Mouse (Mus musculus) G1E (cell line): Measurements from ENCODE around the gene M1ap. TPM values are rescaled to one million over a fixed set of nuclear protein-coding genes. Genes with fewer than 3 reads are reported as not detected.
A peak's percentile ranks its signal among the peaks of the same experiment; 100 is the strongest.

Experiments used
- ATAC-seq: 2 replicates; pipeline ENCODE4 v1.8.0; 2016; ENCODE audit warnings: mild to moderate bottlenecking; ENCODE audit not compliant: insufficient number of reproducible peaks, poor library complexity, low FRiP score, severe bottlenecking; ENCODE audit errors: extremely low read depth
- DNase-seq: peaks from one replicate; pipeline ENCODE4 v3.0.0; 2012; ENCODE audit warnings: low spot score
- H3K27me3 ChIP-seq: 2 replicates; pipeline ENCODE4 v1.6.1; 2012; ENCODE audit warnings: mild to moderate bottlenecking, low read length, inconsistent platforms; ENCODE audit not compliant: insufficient read depth
- H3K36me3 ChIP-seq: replicated peaks from 2 replicates; pipeline ENCODE3; 2012; ENCODE audit warnings: mild to moderate bottlenecking, inconsistent platforms
- H3K4me1 ChIP-seq: 2 replicates; pipeline ENCODE4 v1.6.1; 2012; ENCODE audit warnings: low read depth, low read length, inconsistent platforms, mixed read lengths; ENCODE audit not compliant: insufficient read depth
- H3K4me3 ChIP-seq: 2 replicates; pipeline ENCODE4 v1.5.1; 2012; ENCODE audit warnings: low read depth, mild to moderate bottlenecking, inconsistent platforms, low read length, moderate library complexity, mixed read lengths
- H3K9me3 ChIP-seq: replicated peaks from 2 replicates; pipeline ENCODE4 v1.6.1; 2012; ENCODE audit warnings: inconsistent platforms
- CTCF ChIP-seq: IDR thresholded peaks from 2 replicates; pipeline ENCODE4 v1.5.1; 2012; ENCODE audit warnings: low read depth, low read length, inconsistent platforms, mixed read lengths
- GATA1 ChIP-seq: IDR thresholded peaks from 2 replicates; pipeline ENCODE4 v1.6.1; 2012; ENCODE audit warnings: borderline replicate concordance, low read length, inconsistent platforms, mixed read lengths
- GATA2 ChIP-seq: IDR thresholded peaks from 2 replicates; pipeline ENCODE4 v1.6.1; 2012; ENCODE audit warnings: low read depth, low read length, inconsistent platforms, borderline replicate concordance
- POLR2AphosphoS5 ChIP-seq: IDR thresholded peaks from 2 replicates; pipeline ENCODE4 v1.6.1; 2012; ENCODE audit warnings: low read depth, low read length, inconsistent platforms; ENCODE audit not compliant: insufficient replicate concordance
- TAL1 ChIP-seq: conservative IDR thresholded peaks from 2 replicates; pipeline ENCODE4 v1.6.1; 2012; ENCODE audit warnings: low read depth, low read length, inconsistent platforms, mixed read lengths
- polyA plus RNA-seq: library from polyadenylated mRNA; stranded (reverse); fragments of >175 nt; gene quantifications from 2 replicates; pipeline ENCODE4 v1.2.3, GENCODE M21; 2012
- total RNA-seq, 2 experiments: library from RNA; stranded (forward) in 1 of 2; stranded (reverse) in 1 of 2; fragments of 200-1000 nt in 1 of 2; fragments of >200 nt in 1 of 2; fragmentation: Nextera tagmentation in 1 of 2; gene quantifications; 2 replicates each; pipeline ENCODE4 v1.2.3; 2014 to 2017

M1ap gene
- total RNA-seq (2014; fragmentation: Nextera tagmentation) = 6.7 and 12.3 TPM in 2 replicates
- 3.3 and 3.5 TPM in 2 replicates for total RNA-seq (2017)
- polyA plus RNA-seq = 7.4 and 8.2 TPM in 2 replicates

- H3K9me3 ChIP-seq = no peaks in the 10 kb centered on the region
These were observed at the start of gene M1ap for GRCm38 (mm10) chr6:82946651-82947050. Gene M1ap, plus strand, starts transcription at chr6:82946902.

GRCm38 (mm10) chr6:82897311-82897710, 49.4 kb upstream of the M1ap start:
- ATAC-seq = no peak
- Histone ChIP-seq H3K4me3 (no peak overlapping the region), H3K36me3 (no peaks in the 10 kb centered on the region), H3K9me3 (no peaks in the 10 kb centered on the region), H3K27me3 (peaks cover 23% of the 10 kb centered on the region), H3K4me1 (no peaks in the 10 kb centered on the region)
- no peak for DNase-seq
- no peak for TF ChIP-seq GATA1
- no peak for TF ChIP-seq TAL1
- TF ChIP-seq POLR2AphosphoS5 = no peak
- no peak for TF ChIP-seq CTCF
- no peak for TF ChIP-seq GATA2

More at GRCm38 (mm10) chr6:82946651-82947050, at the start of gene M1ap:
- Histone ChIP-seq H3K4me1 (no peaks in the 10 kb centered on the region), H3K27me3 (peaks cover 7% of the 10 kb centered on the region), H3K4me3 (no peak within 1 kb of the TSS), H3K36me3 (no peaks in the 10 kb centered on the region)
- DNase-seq (no peak), ATAC-seq (no peak)
- TF ChIP-seq TAL1 (no peak), GATA1 (no peak), CTCF (no peak), POLR2AphosphoS5 (no peak)

- Histone ChIP-seq H3K4me3 (no peak overlapping the region), H3K9me3 (no peaks in the 10 kb centered on the region), H3K4me1 (no peaks in the 10 kb centered on the region), H3K36me3 (no peaks in the 10 kb centered on the region), H3K27me3 (peaks cover 23% of the 10 kb centered on the region)
- TF ChIP-seq POLR2AphosphoS5 (no peak), GATA1 (no peak), TAL1 (no peak), GATA2 (no peak), CTCF (no peak)
- DNase-seq (no peak), ATAC-seq (no peak)
These were observed 48.5 kb upstream of the M1ap start for GRCm38 (mm10) chr6:82898227-82898626.

- no peak overlapping the region for H3K4me3 ChIP-seq
- TF ChIP-seq POLR2AphosphoS5 (no peak), CTCF (no peak), TAL1 (no peak), GATA2 (no peak), GATA1 (no peak)
- H3K27me3 ChIP-seq = peaks cover 28% of the 10 kb centered on the region
- ATAC-seq = no peak
- no peaks in the 10 kb centered on the region for H3K36me3 ChIP-seq
- H3K9me3 ChIP-seq = no peaks in the 10 kb centered on the region
- no peak for DNase-seq
- H3K4me1 ChIP-seq = no peaks in the 10 kb centered on the region
These were observed 48.0 kb upstream of the M1ap start for GRCm38 (mm10) chr6:82898745-82899144.

GRCm38 (mm10) chr6:82902559-82902958, 44.1 kb upstream of the M1ap start:
- Histone ChIP-seq H3K27me3 (peaks cover 26% of the 10 kb centered on the region), H3K9me3 (no peaks in the 10 kb centered on the region), H3K4me3 (no peak overlapping the region), H3K36me3 (no peaks in the 10 kb centered on the region), H3K4me1 (no peaks in the 10 kb centered on the region)
- DNase-seq (no peak), ATAC-seq (peak; percentile 81)
- TF ChIP-seq TAL1 (no peak), GATA1 (no peak), GATA2 (no peak), CTCF (no peak), POLR2AphosphoS5 (no peak)

GRCm38 (mm10) chr6:82906985-82907384, 39.7 kb upstream of the M1ap start:
- Histone ChIP-seq H3K9me3 (no peaks in the 10 kb centered on the region), H3K27me3 (peaks cover 18% of the 10 kb centered on the region), H3K4me1 (peaks cover 13% of the 10 kb centered on the region), H3K4me3 (no peak overlapping the region), H3K36me3 (no peaks in the 10 kb centered on the region)
- no peak for DNase-seq
- no peak for ATAC-seq
- no peak for TF ChIP-seq TAL1
- TF ChIP-seq CTCF = no peak
- TF ChIP-seq GATA1 = no peak

GRCm38 (mm10) chr6:82908034-82908433, 38.7 kb upstream of the M1ap start:
- peaks cover 13% of the 10 kb centered on the region for H3K4me1 ChIP-seq

More at GRCm38 (mm10) chr6:82908034-82908433, 38.7 kb upstream of the M1ap start:
- ATAC-seq (no peak), DNase-seq (no peak)
- TF ChIP-seq GATA2 = no peak
- no peak for TF ChIP-seq TAL1
- TF ChIP-seq GATA1 = no peak
- no peak for TF ChIP-seq CTCF
- no peak for TF ChIP-seq POLR2AphosphoS5
- Histone ChIP-seq H3K9me3 (no peaks in the 10 kb centered on the region), H3K27me3 (peaks cover 17% of the 10 kb centered on the region), H3K4me3 (no peak overlapping the region), H3K36me3 (no peaks in the 10 kb centered on the region)
